Mouse (Mus musculus): ENCODE measurements around the gene Coq8a. TPM values are rescaled to one million over a fixed set of nuclear protein-coding genes. Genes with fewer than 3 reads are reported as not detected.

Coq8a gene
- total RNA-seq, 2 experiments from 2014 or later = 498 to 743 TPM

GRCm38 (mm10) chr1:180148563-180148962, 50.8 kb downstream of the Coq8a start:
- intact Hi-C loops (cut with DNase I; ENCODE audit: low total_unique reads) = no loop called here
- no peak for DNase-seq

GRCm38 (mm10) chr1:180148036-180148435, 51.4 kb downstream of the Coq8a start:
- intact Hi-C loops (cut with DNase I; ENCODE audit: low total_unique reads) = no loop called here
- DNase-seq = no peak

DNA sequence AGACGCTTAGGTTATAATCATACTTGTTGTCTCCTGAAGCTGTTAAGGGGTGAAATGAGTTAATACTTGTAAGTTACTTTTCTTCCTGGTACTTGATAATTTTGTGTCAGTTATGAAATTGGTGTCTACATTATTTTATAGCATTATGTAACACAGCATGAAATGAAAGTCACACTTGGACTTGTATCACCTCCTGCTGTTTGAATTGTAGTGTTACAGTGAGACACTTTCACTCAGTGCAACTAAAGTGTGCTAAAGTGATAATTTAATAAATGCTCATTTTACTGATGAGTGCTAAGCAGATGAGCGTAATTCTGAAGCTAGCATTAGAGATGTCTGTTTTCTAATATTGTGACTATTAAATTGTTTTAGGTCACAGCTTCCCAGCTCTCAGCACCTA, 58.4 kb downstream of the Coq8a start:
- intact Hi-C loops (cut with DNase I; ENCODE audit: low total_unique reads) = no loop called here

GRCm38 (mm10) chr1:180139158-180139557, 60.2 kb downstream of the Coq8a start:
- intact Hi-C loops (cut with DNase I; ENCODE audit: low total_unique reads) = no loop called here
- no peak for DNase-seq

More for the DNA sequence above, 58.4 kb downstream of the Coq8a start:
- DNase-seq = no peak

GRCm38 (mm10) chr1:180132187-180132586, 67.2 kb downstream of the Coq8a start:
- intact Hi-C loops (cut with DNase I; ENCODE audit: low total_unique reads) = no loop called here
- DNase-seq = no peak

GRCm38 (mm10) chr1:180131402-180131801, 68.0 kb downstream of the Coq8a start:
- DNase-seq = no peak
- intact Hi-C loops (cut with DNase I; ENCODE audit: low total_unique reads) = no loop called here

GRCm38 (mm10) chr1:180128077-180128792, 71.2 kb downstream of the Coq8a start:
- DNase-seq = no peak
- intact Hi-C loops (cut with DNase I; ENCODE audit: low total_unique reads) = no loop called here

GRCm38 (mm10) chr1:180118233-180118632, 81.2 kb downstream of the Coq8a start:
- DNase-seq = no peak
- intact Hi-C loops (cut with DNase I; ENCODE audit: low total_unique reads) = loop anchor here (5.0 kb wide), 1 partner anchor 271 kb away; no protein-coding TSS in a partner anchor

DNA sequence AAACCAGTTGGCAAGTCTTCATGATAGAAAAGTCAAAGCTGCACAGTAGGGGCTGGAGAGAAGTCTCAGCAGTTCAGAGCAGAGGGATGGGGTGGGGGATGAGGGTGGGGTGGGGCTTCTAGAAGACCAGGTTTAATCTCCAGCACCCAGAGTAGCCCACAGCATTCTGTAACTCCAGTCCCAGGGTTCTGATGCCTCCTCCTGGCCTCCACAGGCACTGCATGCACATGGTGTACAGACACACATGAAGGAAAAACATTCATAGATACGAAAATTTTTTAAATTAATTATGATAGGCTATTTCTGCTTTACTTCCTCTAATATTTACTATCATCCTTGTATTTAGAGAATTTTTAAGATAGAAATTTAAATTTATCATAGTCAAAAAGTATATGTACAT, 82.9 kb downstream of the Coq8a start:
- DNase-seq = no peak
- intact Hi-C loops (cut with DNase I; ENCODE audit: low total_unique reads) = loop anchor here (5.0 kb wide), 1 partner anchor 269 kb away; no protein-coding TSS in a partner anchor

Other genes starting within 250 kb of the Coq8a start
- gene Cdc42bpa, start 239.1 kb downstream of the Coq8a start, total RNA-seq (2021) = 10 to 100 TPM; 26.5 to 27.3 TPM
- gene Psen2, start 63.8 kb upstream of the Coq8a start, total RNA-seq (2021) = 10 to 100 TPM in 1 of 2 experiments, 1 to 10 TPM in 1; 10.0 to 10.3 TPM
- gene Itpkb, start 130.9 kb upstream of the Coq8a start, total RNA-seq (2021) = 10 to 100 TPM; 27.6 to 28.6 TPM

All from gastrocnemius, postnatal 14 days (tissue).